ENCODE assay signal across 14 mouse cellular contexts in genomic region chr14:37315239-37315895, GRCm38 (mm10).
DNase-seq lines count a peak whose midpoint lies in the region; ATAC-seq and TF ChIP-seq lines count a peak whose summit lies in the region.
"Had no signal": no experiment of that assay in that cellular context is flagged by ENCODE, and none has a peak within 500 bp of the region (broad histone marks: within the 10 kb centered on the region; RNA-seq: fewer than 3 reads in every experiment).

No protein-coding gene starts in this region.

- no peak overlapping the region for H3K4me2 ChIP-seq in midbrain, postnatal 0 days (ENCODE audit: low read depth, low read length, poor library complexity, severe bottlenecking)
- H3K4me2 ChIP-seq in midbrain, embryonic 11.5 days, result no peak overlapping the region
- H3K4me2 ChIP-seq in hindbrain, embryonic 16.5 days (ENCODE audit: low read length), result no peak overlapping the region
- H3K4me2 ChIP-seq: limb, embryonic 13.5 days; lung, embryonic 15.5 days had no signal

- ATAC-seq in midbrain, postnatal 0 days (ENCODE audit: low FRiP score), result peak; percentile 13; the same call in 1 of the 2 replicates
- ATAC-seq in midbrain, embryonic 11.5 days (ENCODE audit: low FRiP score), result no peak
- peak; percentile 86 for ATAC-seq in hindbrain, embryonic 16.5 days

- no peak overlapping the region for H3K27ac ChIP-seq in midbrain, postnatal 0 days (ENCODE audit: low read depth, low read length)
- no peak overlapping the region for H3K27ac ChIP-seq in midbrain, embryonic 11.5 days (ENCODE audit: low read depth, low read length)
- no peak overlapping the region; the same call in 1 of the 2 replicates for H3K27ac ChIP-seq in hindbrain, embryonic 16.5 days (ENCODE audit: low read depth, low read length)
- H3K27ac ChIP-seq: limb, embryonic 13.5 days; lung, embryonic 15.5 days had no signal

- DNase-seq in cerebellum, postnatal 25 days, result peak; percentile 21 to 35
- no peak for DNase-seq in cerebellum, adult 8-10 months
- DNase-seq in midbrain, postnatal 0 days (ENCODE audit: low spot score), result peak; percentile 64
- DNase-seq in midbrain, embryonic 11.5 days (ENCODE audit: low spot score, missing footprints), result no peak
- DNase-seq in retina, embryonic 14.5 days (ENCODE audit: low spot score), result peak; percentile 46
- DNase-seq in urinary bladder, postnatal 10 days (ENCODE audit: low spot score), result no peak
- no peak for DNase-seq in lung, postnatal 4 days
- DNase-seq: heart, postnatal 4 days; kidney, postnatal 10 days; thymus, postnatal 14 days had no signal

- H3K9me3 ChIP-seq in midbrain, postnatal 0 days (ENCODE audit: low read length), result no peaks in the 10 kb centered on the region
- no peaks in the 10 kb centered on the region for H3K9me3 ChIP-seq in midbrain, embryonic 11.5 days (ENCODE audit: control insufficient read depth, low read length)
- H3K9me3 ChIP-seq in hindbrain, embryonic 16.5 days (ENCODE audit: control insufficient read depth, low read length), result no peaks in the 10 kb centered on the region
- H3K9me3 ChIP-seq: G1E; limb, embryonic 13.5 days; lung, embryonic 15.5 days had no signal

- no peak overlapping the region for H3K4me3 ChIP-seq in midbrain, postnatal 0 days (ENCODE audit: low read depth, low read length)
- no peak overlapping the region for H3K4me3 ChIP-seq in midbrain, embryonic 11.5 days (ENCODE audit: low read depth, low read length)
- H3K4me3 ChIP-seq in hindbrain, embryonic 16.5 days (ENCODE audit: low read length), result no peak overlapping the region
- H3K4me3 ChIP-seq: limb, embryonic 13.5 days; lung, embryonic 15.5 days had no signal

- TF ChIP-seq CTCF in midbrain, postnatal 0 days (IDR thresholded peaks at IDR 0.05), result no peak

- H3K27me3 ChIP-seq in midbrain, postnatal 0 days (ENCODE audit: insufficient read depth, low read length), result no peaks in the 10 kb centered on the region
- H3K27me3 ChIP-seq in midbrain, embryonic 11.5 days (ENCODE audit: control insufficient read depth, insufficient read depth, low read length), result no peaks in the 10 kb centered on the region
- no peaks in the 10 kb centered on the region for H3K27me3 ChIP-seq in hindbrain, embryonic 16.5 days (replicated peaks; ENCODE audit: control insufficient read depth, insufficient read depth, low read length)
- H3K27me3 ChIP-seq: limb, embryonic 13.5 days; lung, embryonic 15.5 days had no signal

- WGBS in midbrain, postnatal 0 days, result 71% methylated on average over 7 of the region's 7 CpGs
- WGBS in midbrain, embryonic 11.5 days, result 83% methylated on average over 7 of the region's 7 CpGs
- WGBS in hindbrain, embryonic 16.5 days, result 42% methylated on average over 7 of the region's 7 CpGs

- H3K9ac ChIP-seq in midbrain, postnatal 0 days (replicated peaks; ENCODE audit: low read length, poor library complexity, severe bottlenecking), result no peak overlapping the region
- no peak overlapping the region for H3K9ac ChIP-seq in midbrain, embryonic 11.5 days (ENCODE audit: low read length)
- no peak overlapping the region for H3K9ac ChIP-seq in hindbrain, embryonic 16.5 days (ENCODE audit: low read depth, low read length)
- H3K9ac ChIP-seq: limb, embryonic 13.5 days; lung, embryonic 15.5 days had no signal

- H3K4me1 ChIP-seq in midbrain, postnatal 0 days (ENCODE audit: insufficient read depth, low read length), result no peaks in the 10 kb centered on the region
- no peaks in the 10 kb centered on the region for H3K4me1 ChIP-seq in midbrain, embryonic 11.5 days (ENCODE audit: control insufficient read depth, insufficient read depth, low read length)
- H3K4me1 ChIP-seq in hindbrain, embryonic 16.5 days (ENCODE audit: control insufficient read depth, insufficient read depth, low read depth, low read length), result no peaks in the 10 kb centered on the region
- H3K4me1 ChIP-seq: limb, embryonic 13.5 days; lung, embryonic 15.5 days had no signal

- no peaks in the 10 kb centered on the region for H3K36me3 ChIP-seq in midbrain, postnatal 0 days (ENCODE audit: insufficient read depth, low read length)
- no peaks in the 10 kb centered on the region for H3K36me3 ChIP-seq in midbrain, embryonic 11.5 days (ENCODE audit: control insufficient read depth, insufficient read depth, low read length)
- H3K36me3 ChIP-seq in hindbrain, embryonic 16.5 days (ENCODE audit: control insufficient read depth, insufficient read depth, low read length), result no peaks in the 10 kb centered on the region
- H3K36me3 ChIP-seq: G1E; limb, embryonic 13.5 days; lung, embryonic 15.5 days had no signal

Comparison
In these comparisons a context has a peak if more than half of its experiments do, and no peak if none do; other contexts are left out.
1. DNase-seq: peak in cerebellum, postnatal 25 days (2 of 2), midbrain, postnatal 0 days (single experiment) and retina, embryonic 14.5 days (single experiment); none in cerebellum, adult 8-10 months (single experiment), midbrain, embryonic 11.5 days (single experiment), urinary bladder, postnatal 10 days (single experiment) and lung, postnatal 4 days (0 of 2).